Mouse (Mus musculus) stomach, embryonic 14.5 days (tissue): Measurements from ENCODE around the gene Tmem260. TPM values are rescaled to one million over a fixed set of nuclear protein-coding genes. Genes with fewer than 3 reads are reported as not detected.

ENCODE experiments used
- ATAC-seq: fragments of 200-750 bp; cut with Nextera tagmentation; 2 replicates; pipeline ENCODE4 v1.8.0; 2017; ENCODE audit warnings: low read depth, moderate TSS enrichment; ENCODE audit not compliant: insufficient number of reproducible peaks, insufficient read depth, low FRiP score
- H3K27ac ChIP-seq: fragments of 300-500 bp; sonication (generic); 2 replicates; pipeline ENCODE4 v1.5.1; 2014; ENCODE audit warnings: mild to moderate bottlenecking, low read length, moderate library complexity, mixed read lengths
- H3K27me3 ChIP-seq: fragments of 300-500 bp; sonication (generic); 2 replicates; pipeline ENCODE4 v1.6.1; 2014; ENCODE audit warnings: low read length, control low read depth, mixed read lengths; ENCODE audit not compliant: control insufficient read depth, insufficient read depth
- H3K36me3 ChIP-seq: fragments of 300-500 bp; sonication (generic); 2 replicates; pipeline ENCODE4 v1.6.1; 2014; ENCODE audit warnings: mild to moderate bottlenecking, control low read depth, low read length, moderate library complexity, mixed read lengths; ENCODE audit not compliant: control insufficient read depth, insufficient read depth
- H3K4me1 ChIP-seq: fragments of 300-500 bp; sonication (generic); 2 replicates; pipeline ENCODE4 v1.6.1; 2014; ENCODE audit warnings: low read length, control low read depth, mixed read lengths; ENCODE audit not compliant: control insufficient read depth, insufficient read depth
- H3K4me2 ChIP-seq: fragments of 300-500 bp; sonication (generic); replicated peaks from 2 replicates; pipeline ENCODE4 v1.6.1; 2014; ENCODE audit warnings: low read depth, low read length, control low read depth
- H3K4me3 ChIP-seq: fragments of 300-500 bp; sonication (generic); 2 replicates; pipeline ENCODE4 v1.5.1; 2014; ENCODE audit warnings: low read depth, low read length, control low read depth
- H3K9ac ChIP-seq: fragments of 300-500 bp; sonication (generic); replicated peaks from 2 replicates; pipeline ENCODE4 v1.6.1; 2014; ENCODE audit warnings: low read depth, mild to moderate bottlenecking, control low read depth, low read length, moderate library complexity, mixed read lengths
- H3K9me3 ChIP-seq: fragments of 300-500 bp; sonication (generic); 2 replicates; pipeline ENCODE4 v1.6.1; 2016; ENCODE audit warnings: low read depth, low read length, control low read depth; ENCODE audit not compliant: control insufficient read depth
- WGBS: fragments of 180-500 bp; shearing (Covaris S2); extraction: QIAGEN DNeasy Blood & Tissue Kit; methylation state at CpG from one replicate; pipeline ENCODE4 v1.1.7; 2014; 5-methylcytosine and 5-hydroxymethylcytosine counted together
- polyA plus RNA-seq: library from polyadenylated mRNA; unstranded; fragments of >200 nt; fragmentation: Nextera tagmentation; extraction: Ambion mirVana; gene quantifications from 2 replicates; pipeline ENCODE4 v1.2.1, GENCODE M21; 2014

Gene Tmem260
- polyA plus RNA-seq, 1 experiment from 2014 or later, result 27.1 TPM

DNA sequence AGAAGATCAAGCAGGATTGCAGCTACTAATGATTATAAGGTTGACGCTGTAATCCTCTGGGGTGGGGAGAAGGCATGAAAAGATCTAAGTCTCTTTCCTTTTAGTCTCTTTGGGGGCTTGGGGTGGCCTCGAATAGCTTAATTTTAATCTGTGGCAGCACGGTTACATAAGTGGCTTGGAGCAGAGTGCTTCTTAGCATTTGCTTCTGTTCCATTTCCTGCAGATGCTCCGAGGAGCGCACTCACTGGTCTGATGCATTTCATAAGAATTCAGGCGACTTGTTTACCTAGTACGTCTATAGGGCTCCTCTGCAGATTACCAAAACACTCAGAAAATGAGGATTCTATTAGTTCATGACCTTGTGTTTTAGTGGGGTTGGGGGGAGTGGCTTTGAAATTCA, 23.0 kb upstream of the Tmem260 start:
- WGBS, result 47% methylated on average over 7 of the region's 7 CpGs
- Histone ChIP-seq H3K36me3 (no peaks in the 10 kb centered on the region), H3K9ac (no peak overlapping the region), H3K27ac (no peak overlapping the region), H3K9me3 (no peaks in the 10 kb centered on the region), H3K4me2 (no peak overlapping the region), H3K4me3 (no peak overlapping the region), H3K27me3 (no peaks in the 10 kb centered on the region), H3K4me1 (peaks cover 9% of the 10 kb centered on the region; the same call in 1 of the 2 replicates)
- ATAC-seq, result no peak

DNA sequence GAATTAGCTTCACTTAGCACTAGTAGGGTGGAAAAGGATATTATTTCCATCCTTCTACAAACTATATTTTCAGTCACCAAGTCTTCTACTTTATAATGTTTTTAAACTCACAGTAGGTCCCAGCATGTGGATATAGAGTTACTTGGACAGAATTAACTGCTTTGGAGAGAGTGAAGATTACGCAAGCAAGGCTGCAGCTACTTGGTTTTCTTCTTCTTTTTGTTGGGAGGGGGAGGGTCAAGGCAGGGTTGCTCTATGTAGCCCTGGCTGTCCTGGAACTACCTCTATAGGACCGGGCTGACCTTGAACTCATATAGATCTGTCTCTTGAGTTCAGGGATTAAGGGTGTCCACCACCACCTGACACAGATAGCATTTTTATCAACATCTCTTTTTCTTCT, 13.9 kb upstream of the Tmem260 start:
- WGBS, result 77% methylated on average over 2 of the region's 2 CpGs
- Histone ChIP-seq H3K9ac (no peak overlapping the region), H3K4me2 (no peak overlapping the region), H3K4me1 (no peaks in the 10 kb centered on the region), H3K4me3 (no peak overlapping the region), H3K9me3 (no peaks in the 10 kb centered on the region), H3K36me3 (no peaks in the 10 kb centered on the region), H3K27ac (no peak overlapping the region), H3K27me3 (no peaks in the 10 kb centered on the region)
- no peak for ATAC-seq

DNA sequence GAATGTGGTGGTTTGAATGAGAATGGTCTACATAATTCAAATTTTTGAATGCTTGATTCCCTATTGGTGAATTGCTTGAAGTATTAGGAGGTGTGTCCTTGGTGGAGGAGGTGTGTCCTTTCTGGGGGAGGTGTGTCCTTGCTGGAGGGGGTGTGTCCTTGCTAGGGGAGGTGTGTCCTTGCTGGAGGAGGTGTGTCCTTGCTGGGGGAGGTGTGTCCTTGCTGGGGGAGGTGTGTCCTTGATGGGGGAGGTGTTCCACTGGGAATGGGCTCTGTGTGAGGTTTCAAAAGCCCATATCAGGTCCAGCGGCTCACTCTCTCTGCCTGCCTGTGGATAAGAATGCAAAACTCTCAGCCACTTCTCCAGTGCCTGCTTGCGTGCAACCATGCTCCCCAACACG, 2.1 kb upstream of the Tmem260 start:
- Histone ChIP-seq H3K9ac (no peak overlapping the region), H3K4me1 (peaks cover 9% of the 10 kb centered on the region; the same call in 1 of the 2 replicates), H3K27me3 (no peaks in the 10 kb centered on the region), H3K4me3 (no peak overlapping the region), H3K27ac (no peak overlapping the region), H3K9me3 (no peaks in the 10 kb centered on the region), H3K4me2 (no peak overlapping the region), H3K36me3 (no peaks in the 10 kb centered on the region)
- no peak for ATAC-seq
- 58% methylated on average over 3 of the region's 3 CpGs for WGBS

DNA sequence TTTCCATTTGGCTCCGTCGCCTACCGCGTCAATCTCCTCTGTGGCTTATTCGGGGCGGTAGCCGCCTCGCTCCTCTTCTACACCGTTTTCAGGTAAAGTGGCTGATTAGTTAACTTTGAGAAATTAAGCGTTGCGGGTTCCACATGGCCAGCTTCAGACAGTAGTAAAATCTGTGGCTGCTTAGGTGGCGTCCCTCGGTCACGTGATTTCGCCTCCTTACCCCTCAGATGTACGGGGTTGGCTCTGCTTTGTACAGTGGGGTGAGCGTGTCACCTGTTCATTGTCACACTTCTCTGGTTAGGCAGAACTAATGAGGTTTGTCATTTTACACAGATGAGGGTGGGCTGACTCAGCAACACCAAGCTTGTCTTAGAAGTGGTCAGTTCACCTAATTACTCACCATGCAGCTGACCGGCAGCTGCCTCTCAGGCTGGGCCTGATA, 6.1 kb downstream of the Tmem260 start:
- WGBS, result 77% methylated on average over 18 of the region's 18 CpGs
- Histone ChIP-seq H3K36me3 (peaks cover 4% of the 10 kb centered on the region; the same call in 1 of the 2 replicates), H3K27ac (no peak overlapping the region), H3K4me1 (peaks cover 7% of the 10 kb centered on the region; the same call in 1 of the 2 replicates), H3K4me3 (no peak overlapping the region), H3K9me3 (no peaks in the 10 kb centered on the region), H3K4me2 (no peak overlapping the region), H3K9ac (no peak overlapping the region), H3K27me3 (no peaks in the 10 kb centered on the region)
- no peak for ATAC-seq

DNA sequence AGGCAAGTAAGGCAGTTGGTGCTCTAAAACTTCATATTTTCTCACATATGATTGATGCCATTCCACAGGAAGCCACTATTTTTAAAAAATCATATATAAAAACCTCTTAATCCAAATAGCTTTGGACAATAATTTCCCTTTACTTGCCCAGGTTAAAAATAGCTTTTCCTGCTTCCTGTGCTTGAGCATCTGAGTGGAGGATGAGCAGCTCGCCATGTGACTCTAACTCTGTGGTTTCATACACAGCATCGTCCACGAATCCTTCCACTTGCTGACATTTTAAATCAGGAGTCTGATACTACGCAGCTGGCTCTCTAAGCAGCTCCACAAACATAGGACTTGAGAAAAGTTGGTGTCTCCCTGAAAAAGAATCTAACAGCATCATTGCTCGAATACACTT, 7.5 kb downstream of the Tmem260 start:
- peaks cover 4% of the 10 kb centered on the region; the same call in 1 of the 2 replicates for H3K36me3 ChIP-seq
- H3K4me1 ChIP-seq, result no peaks in the 10 kb centered on the region
- H3K4me3 ChIP-seq, result no peak overlapping the region
- WGBS, result 70% methylated on average over 5 of the region's 5 CpGs
- no peak overlapping the region for H3K9ac ChIP-seq
- ATAC-seq, result no peak
- H3K27ac ChIP-seq, result no peak overlapping the region
- H3K9me3 ChIP-seq, result no peaks in the 10 kb centered on the region
- H3K27me3 ChIP-seq, result no peaks in the 10 kb centered on the region
- H3K4me2 ChIP-seq, result no peak overlapping the region

DNA sequence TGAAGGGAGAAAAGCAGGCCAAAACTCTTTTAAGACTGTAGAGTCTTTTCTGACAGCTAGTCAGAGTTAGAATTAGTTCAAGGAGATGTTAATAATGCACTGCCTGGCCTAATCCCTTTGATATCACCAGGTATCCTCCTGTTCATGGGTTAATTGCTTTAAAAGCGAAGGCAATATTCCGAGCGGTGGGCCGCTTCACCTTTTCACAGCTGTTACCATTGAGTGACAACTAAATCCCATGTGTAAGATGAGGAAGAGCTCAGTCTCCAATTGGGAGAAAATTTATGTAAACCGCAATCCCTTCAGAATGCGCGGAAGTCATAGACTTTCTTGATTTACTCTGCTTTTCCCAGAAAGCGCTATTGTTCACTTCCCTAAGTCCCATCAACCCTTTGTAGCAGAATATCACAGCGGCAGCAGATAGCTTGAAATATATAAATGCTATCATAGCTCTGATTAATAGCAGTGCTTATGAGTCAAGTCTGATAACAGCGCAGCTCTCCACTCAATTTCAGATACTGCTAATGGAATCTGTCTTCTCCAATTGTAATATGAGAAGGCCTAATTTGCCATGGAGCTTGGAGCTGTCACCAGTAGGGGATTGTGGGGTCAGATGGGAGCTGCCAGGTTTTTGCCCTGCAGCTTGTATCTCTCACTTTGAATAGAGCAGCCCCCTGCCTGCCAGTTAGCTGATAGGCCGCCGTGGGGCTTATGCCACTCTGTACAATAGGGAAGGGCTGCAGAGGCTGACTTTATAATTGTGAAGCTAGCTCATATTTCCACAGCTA, 10.6 kb downstream of the Tmem260 start:
- Histone ChIP-seq H3K4me2 (no peak overlapping the region), H3K27me3 (no peaks in the 10 kb centered on the region), H3K9me3 (no peaks in the 10 kb centered on the region), H3K4me1 (no peaks in the 10 kb centered on the region), H3K27ac (no peak overlapping the region), H3K36me3 (peaks cover 4% of the 10 kb centered on the region; the same call in 1 of the 2 replicates), H3K4me3 (no peak overlapping the region), H3K9ac (no peak overlapping the region)
- 69% methylated on average over 12 of the region's 12 CpGs for WGBS
- no peak for ATAC-seq

DNA sequence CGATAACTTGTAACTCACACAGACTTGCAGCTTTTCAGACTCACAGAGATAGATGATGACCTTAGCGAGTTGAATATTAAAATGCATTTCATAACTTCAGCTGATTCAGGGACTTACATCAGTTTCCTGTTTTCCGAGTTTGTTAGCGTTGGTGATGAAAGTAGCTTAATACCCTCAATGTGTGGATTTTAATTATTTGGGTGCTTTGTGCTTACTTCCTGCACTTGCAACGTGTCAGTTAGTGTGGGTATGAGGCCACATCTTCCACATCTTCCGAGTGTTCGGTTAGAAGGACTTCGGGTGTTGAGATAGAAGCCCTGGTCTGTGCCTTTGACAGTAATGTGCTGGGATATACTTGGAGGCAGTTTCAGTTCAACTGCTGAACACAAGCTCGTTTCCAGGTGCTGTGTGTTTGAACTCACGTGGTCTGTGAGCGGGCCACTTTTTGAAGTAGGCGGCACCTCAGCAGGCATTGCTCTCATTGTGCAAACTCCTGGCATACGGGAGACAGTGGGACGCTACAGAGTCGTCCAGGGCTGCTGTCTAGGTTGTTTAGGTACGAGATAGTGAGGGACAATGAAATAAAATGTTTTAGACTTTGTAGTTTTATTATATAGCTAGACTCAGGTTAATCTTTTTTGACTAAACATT, 11.5 kb downstream of the Tmem260 start:
- Histone ChIP-seq H3K9me3 (no peaks in the 10 kb centered on the region), H3K4me3 (no peak overlapping the region), H3K9ac (no peak overlapping the region), H3K4me2 (no peak overlapping the region), H3K27ac (no peak overlapping the region), H3K36me3 (no peaks in the 10 kb centered on the region; the same call in 1 of the 2 replicates), H3K4me1 (no peaks in the 10 kb centered on the region), H3K27me3 (no peaks in the 10 kb centered on the region)
- no peak for ATAC-seq
- WGBS, result 88% methylated on average over 16 of the region's 16 CpGs

DNA sequence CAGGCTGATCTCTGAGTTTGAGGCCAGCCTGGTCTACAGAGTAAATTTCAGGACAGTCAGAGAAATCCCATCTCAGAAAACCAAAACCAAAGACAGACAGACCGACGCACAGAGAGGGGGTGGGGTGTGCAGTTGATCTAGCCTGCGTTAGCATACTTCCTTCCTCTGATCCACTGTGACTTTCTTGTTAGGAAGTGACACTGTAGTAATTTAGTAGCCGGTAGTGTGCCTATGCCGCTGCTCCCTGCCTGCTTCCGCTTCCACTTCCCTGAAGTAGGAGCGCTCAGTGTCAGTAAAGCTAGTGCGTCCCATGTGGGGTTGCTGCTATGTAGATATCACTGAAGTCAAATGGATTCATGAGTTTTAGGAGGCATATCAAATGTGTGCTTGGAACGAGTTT, 13.0 kb downstream of the Tmem260 start:
- Histone ChIP-seq H3K27me3 (no peaks in the 10 kb centered on the region), H3K4me3 (no peak overlapping the region), H3K4me2 (no peak overlapping the region), H3K4me1 (no peaks in the 10 kb centered on the region), H3K27ac (no peak overlapping the region), H3K9me3 (no peaks in the 10 kb centered on the region), H3K36me3 (no peaks in the 10 kb centered on the region; the same call in 1 of the 2 replicates), H3K9ac (no peak overlapping the region)
- no peak for ATAC-seq
- 88% methylated on average over 9 of the region's 9 CpGs for WGBS
